Mouse (Mus musculus) MEL (cell line): Measurements from ENCODE around the gene Rtl4. TPM values are rescaled to one million over a fixed set of nuclear protein-coding genes. Genes with fewer than 3 reads are reported as not detected.

Experiments used
- DNase-seq: peaks from one replicate; pipeline ENCODE4 v3.0.0; 2011; ENCODE audit warnings: low read depth, low spot score
- H3K27ac ChIP-seq: 2 replicates; pipeline ENCODE4 v1.5.1; 2012; ENCODE audit warnings: low read depth, mild to moderate bottlenecking, control low read depth, low read length, moderate library complexity; ENCODE audit not compliant: control insufficient read depth
- H3K27me3 ChIP-seq, 2 experiments: fragments of 150-350 bp in 1 of 2; sonication (generic) in 1 of 2; 2 replicates each; pipeline ENCODE4 v1.6.1; 2012; ENCODE audit warnings: low read length in 2 of 2, mild to moderate bottlenecking in 2 of 2, improper control_type of control experiment in 1 of 2, moderate library complexity in 1 of 2; ENCODE audit not compliant: insufficient read depth in 2 of 2, control insufficient read depth in 1 of 2
- H3K36me3 ChIP-seq, 2 experiments: 2 replicates each; pipeline ENCODE4 v1.6.1; 2012 to 2014; ENCODE audit warnings: low read length in 2 of 2, improper control_type of control experiment in 1 of 2, inconsistent platforms in 1 of 2, mild to moderate bottlenecking in 1 of 2; ENCODE audit not compliant: insufficient read depth in 2 of 2, control insufficient read depth in 1 of 2
- H3K4me1 ChIP-seq, 2 experiments: fragments of 150-350 bp in 1 of 2; sonication (generic) in 1 of 2; 2 replicates each; pipeline ENCODE4 v1.6.1; 2012; ENCODE audit warnings: low read length in 2 of 2, improper control_type of control experiment in 1 of 2, mild to moderate bottlenecking in 1 of 2; ENCODE audit not compliant: insufficient read depth in 2 of 2, control insufficient read depth in 1 of 2
- H3K4me3 ChIP-seq, 2 experiments: fragments of 150-350 bp in 1 of 2; sonication (generic) in 1 of 2; 2 replicates each; pipeline ENCODE4 v1.5.1; 2012; ENCODE audit warnings: low read depth in 2 of 2, low read length in 2 of 2, mild to moderate bottlenecking in 2 of 2, moderate library complexity in 2 of 2, control low read depth in 1 of 2, improper control_type of control experiment in 1 of 2; ENCODE audit not compliant: control insufficient read depth in 1 of 2, insufficient read depth in 1 of 2
- H3K79me2 ChIP-seq: 2 replicates; pipeline ENCODE4 v1.6.1; 2012; ENCODE audit warnings: mild to moderate bottlenecking, low read length, moderate library complexity; ENCODE audit not compliant: control insufficient read depth, poor library complexity, insufficient read depth
- H3K9ac ChIP-seq: 2 replicates; pipeline ENCODE4 v1.6.1; 2012; ENCODE audit warnings: low read depth, mild to moderate bottlenecking, control low read depth, low read length, moderate library complexity; ENCODE audit not compliant: control insufficient read depth, poor library complexity, severe bottlenecking
- H3K9me3 ChIP-seq: fragments of 150-350 bp; sonication (generic); replicated peaks from 2 replicates; pipeline ENCODE4 v1.6.1; 2012; ENCODE audit warnings: mild to moderate bottlenecking, low read length, improper control_type of control experiment, moderate library complexity; ENCODE audit not compliant: insufficient read depth
- CHD1 ChIP-seq: IDR thresholded peaks from 2 replicates; pipeline ENCODE4 v1.6.1; 2012; ENCODE audit warnings: low read depth, mild to moderate bottlenecking, inconsistent platforms, low read length, improper control_type of control experiment
- CHD2 ChIP-seq: IDR thresholded peaks from 2 replicates; pipeline ENCODE4 v1.6.1; 2011; ENCODE audit warnings: low read length, improper control_type of control experiment
- E2F4 ChIP-seq: IDR thresholded peaks from 2 replicates; pipeline ENCODE4 v1.6.1; 2011; ENCODE audit warnings: low read depth, low read length, improper control_type of control experiment, borderline replicate concordance
- ELF1 ChIP-seq: IDR thresholded peaks from 2 replicates; pipeline ENCODE4 v1.6.1; 2014; ENCODE audit warnings: low read depth, mild to moderate bottlenecking, inconsistent platforms, low read length, improper control_type of control experiment, moderate library complexity
- EP300 ChIP-seq, 2 experiments: IDR thresholded peaks; 2 replicates each; pipeline ENCODE4 v1.6.1; 2011; ENCODE audit warnings: improper control_type of control experiment in 2 of 2, low read length in 2 of 2, low read depth in 1 of 2, mild to moderate bottlenecking in 1 of 2
- ETS1 ChIP-seq: IDR thresholded peaks from 2 replicates; pipeline ENCODE4 v1.6.1; 2012; ENCODE audit warnings: low read depth, mild to moderate bottlenecking, inconsistent platforms, low read length, improper control_type of control experiment, moderate library complexity
- GABPA ChIP-seq: IDR thresholded peaks from 2 replicates; pipeline ENCODE4 v1.6.1; 2012; ENCODE audit warnings: low read depth, mild to moderate bottlenecking, inconsistent platforms, low read length, improper control_type of control experiment, moderate library complexity
- GATA1 ChIP-seq: IDR thresholded peaks from 2 replicates; pipeline ENCODE4 v1.6.1; 2011; ENCODE audit warnings: low read depth, low read length, improper control_type of control experiment
- KAT2A ChIP-seq: conservative IDR thresholded peaks from 2 replicates; pipeline ENCODE4 v1.6.1; 2012; ENCODE audit warnings: low read depth, low read length, improper control_type of control experiment, inconsistent platforms
- MEF2A ChIP-seq: IDR thresholded peaks from 2 replicates; pipeline ENCODE4 v1.6.1; 2014; ENCODE audit warnings: low read depth, mild to moderate bottlenecking, inconsistent platforms, low read length, improper control_type of control experiment; ENCODE audit not compliant: poor library complexity, insufficient replicate concordance, severe bottlenecking; ENCODE audit errors: extremely low read depth
- NRF1 ChIP-seq: IDR thresholded peaks from 2 replicates; pipeline ENCODE4 v1.6.1; 2014; ENCODE audit warnings: low read depth, mild to moderate bottlenecking, inconsistent platforms, low read length, improper control_type of control experiment, moderate library complexity; ENCODE audit not compliant: poor library complexity, insufficient read depth, severe bottlenecking
- POLR2A ChIP-seq, 2 experiments: IDR thresholded peaks; 2 replicates each; pipeline ENCODE4 v1.6.1; 2011 to 2012; ENCODE audit warnings: low read length in 2 of 2, mild to moderate bottlenecking in 2 of 2, control low read depth in 1 of 2, improper control_type of control experiment in 1 of 2, low read depth in 1 of 2, moderate library complexity in 1 of 2; ENCODE audit not compliant: control insufficient read depth in 1 of 2, insufficient read depth in 1 of 2, poor library complexity in 1 of 2
- POLR2AphosphoS2 ChIP-seq: IDR thresholded peaks from 2 replicates; pipeline ENCODE4 v1.6.1; 2011; ENCODE audit warnings: low read length, improper control_type of control experiment
- POLR2AphosphoS5 ChIP-seq: IDR thresholded peaks from 2 replicates; pipeline ENCODE4 v1.6.1; 2012; ENCODE audit warnings: low read depth, borderline replicate concordance, mild to moderate bottlenecking, inconsistent platforms, low read length, moderate library complexity, mixed read lengths
- RCOR1 ChIP-seq: IDR thresholded peaks from 2 replicates; pipeline ENCODE4 v1.6.1; 2012; ENCODE audit warnings: low read depth, mild to moderate bottlenecking, inconsistent platforms, low read length, improper control_type of control experiment
- SIN3A ChIP-seq: IDR thresholded peaks from 2 replicates; pipeline ENCODE4 v1.6.1; 2012; ENCODE audit warnings: low read length, improper control_type of control experiment, inconsistent platforms
- TBP ChIP-seq: IDR thresholded peaks from 2 replicates; pipeline ENCODE4 v1.8.0; 2011; ENCODE audit warnings: low read depth, low read length, improper control_type of control experiment
- TCF12 ChIP-seq: IDR thresholded peaks from 2 replicates; pipeline ENCODE4 v1.6.1; 2014; ENCODE audit warnings: low read depth, mild to moderate bottlenecking, inconsistent platforms, low read length, improper control_type of control experiment, moderate library complexity
- ZC3H11A ChIP-seq: IDR thresholded peaks from 2 replicates; pipeline ENCODE4 v1.6.1; 2012; ENCODE audit warnings: low read depth, mild to moderate bottlenecking, inconsistent platforms, low read length, improper control_type of control experiment
- ZKSCAN1 ChIP-seq: IDR thresholded peaks from 2 replicates; pipeline ENCODE4 v1.6.1; 2012; ENCODE audit warnings: low read depth, mild to moderate bottlenecking, inconsistent platforms, low read length, improper control_type of control experiment, moderate library complexity
- polyA plus RNA-seq, 2 experiments: library from polyadenylated mRNA; stranded (reverse) in 1 of 2; unstranded in 1 of 2; fragments of >175 nt in 1 of 2; fragments of >200 nt in 1 of 2; gene quantifications; 2 replicates each; pipeline versions ENCODE4 v1.2.1 to v1.2.4; 2012; ENCODE audit warnings: low replicate concordance in 2 of 2, low read depth in 1 of 2; ENCODE audit not compliant: insufficient read length in 2 of 2, insufficient read depth in 1 of 2, missing spikeins in 1 of 2
- total RNA-seq: library from RNA; depleted of rRNA; stranded (reverse); fragments of 300-350 nt; gene quantifications from 2 replicates; pipeline ENCODE4 v1.2.3, GENCODE M21; 2012

Gene Rtl4
- total and polyA plus RNA-seq, 3 experiments, result not detected

GRCm38 (mm10) chrX:145089802-145090201, 401.1 kb downstream of the Rtl4 start:
- Histone ChIP-seq H3K9me3 (no peaks in the 10 kb centered on the region), H3K4me1 (peaks cover 2 to 4% of the 10 kb centered on the region in 2 experiments; a peak in 2 of 4 replicates), H3K4me3 (no peak overlapping the region), H3K79me2 (no peaks in the 10 kb centered on the region), H3K36me3 (no peaks in the 10 kb centered on the region; a peak in 1 of 4 replicates), H3K27me3 (no peaks in the 10 kb centered on the region), H3K9ac (no peak overlapping the region), H3K27ac (no peak overlapping the region)
- DNase-seq, result peak; percentile 36
- no peak for TF ChIP-seq POLR2AphosphoS2
- TF ChIP-seq RCOR1, result peak; percentile 85

GRCm38 (mm10) chrX:145090360-145090759, 401.7 kb downstream of the Rtl4 start:
- Histone ChIP-seq H3K27ac (no peak overlapping the region), H3K9me3 (no peaks in the 10 kb centered on the region), H3K4me3 (no peak overlapping the region), H3K36me3 (no peaks in the 10 kb centered on the region; a peak in 1 of 4 replicates), H3K79me2 (no peaks in the 10 kb centered on the region), H3K9ac (no peak overlapping the region), H3K4me1 (peaks cover 2 to 4% of the 10 kb centered on the region in 2 experiments; a peak in 2 of 4 replicates), H3K27me3 (no peaks in the 10 kb centered on the region)
- TF ChIP-seq CHD1, result no peak
- TF ChIP-seq POLR2AphosphoS2, result no peak
- TF ChIP-seq TBP, result no peak
- no peak for TF ChIP-seq MEF2A
- TF ChIP-seq SIN3A, result no peak
- peak; percentile 57 to 81 for TF ChIP-seq EP300 (IDR thresholded peaks at IDR 0.05; ENCODE audit: low read depth in 1 of 2, low read length in 2 of 2)
- TF ChIP-seq RCOR1, result peak; percentile 64; the same call in 1 of the 2 replicates
- TF ChIP-seq ELF1, result no peak
- no peak for TF ChIP-seq GABPA
- TF ChIP-seq E2F4, result no peak
- no peak for TF ChIP-seq GATA1
- TF ChIP-seq ZC3H11A, result no peak
- no peak for TF ChIP-seq KAT2A
- peak; percentile 30; the same call in 1 of the 2 replicates for TF ChIP-seq TCF12
- TF ChIP-seq ZKSCAN1, result no peak
- peak; percentile 39; the same call in 1 of the 2 replicates for TF ChIP-seq ETS1
- TF ChIP-seq NRF1, result no peak
- no peak for TF ChIP-seq POLR2A (IDR thresholded peaks at IDR 0.05; ENCODE audit: control insufficient read depth in 1 of 2, insufficient read depth in 1 of 2, low read depth in 1 of 2, low read length in 2 of 2, poor library complexity in 1 of 2)
- TF ChIP-seq CHD2, result no peak
- TF ChIP-seq POLR2AphosphoS5, result no peak
- DNase-seq, result peak; percentile 39
